Mouse (Mus musculus) liver, embryonic 14.5 days (tissue): ENCODE data around the gene Tagln2.

Experiments used
- CTCF ChIP-seq: IDR thresholded peaks from 2 replicates; pipeline ENCODE4 v1.5.1; 2016; ENCODE audit warnings: antibody characterized with exemption, low read depth, control low read depth
- EP300 ChIP-seq: IDR thresholded peaks from 2 replicates; pipeline ENCODE4 v1.6.1; 2016; ENCODE audit warnings: antibody characterized with exemption, low read depth

DNA sequence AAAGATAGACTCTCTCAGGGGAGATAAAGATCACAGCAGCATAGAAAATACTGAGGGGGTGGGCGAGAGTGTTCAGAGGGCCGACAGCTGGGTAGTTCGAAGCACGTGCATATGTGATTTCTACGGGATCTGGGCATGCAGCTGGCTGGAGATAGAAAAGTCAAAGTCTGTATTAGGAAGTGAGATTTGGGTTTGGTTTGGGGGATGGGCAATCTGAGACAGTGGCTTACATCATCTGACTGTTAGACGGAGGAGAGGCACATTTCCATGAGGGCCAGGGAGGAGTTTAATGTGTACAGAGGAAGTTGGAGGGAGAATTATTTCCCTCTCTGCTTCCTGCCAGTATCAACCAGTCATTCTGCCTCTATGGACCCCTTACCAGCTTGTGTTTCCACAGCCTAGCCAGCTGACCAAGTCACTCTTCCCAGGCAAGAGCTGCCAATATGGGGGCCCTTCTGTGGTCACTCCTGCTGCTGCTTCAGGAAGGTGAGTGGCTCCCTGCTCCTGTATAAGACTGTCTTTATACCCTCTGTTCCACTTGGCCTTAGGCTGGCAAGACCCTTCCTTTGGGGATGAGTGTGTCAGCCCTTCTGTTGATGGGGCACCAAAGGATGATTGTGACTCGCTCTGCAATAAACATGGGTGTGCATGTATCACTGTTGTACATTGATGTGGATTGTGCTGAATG, 24.6 kb upstream of the Tagln2 start, which contains the start of gene Slamf9:
- TF ChIP-seq CTCF (no peak), EP300 (no peak)
